Mouse (Mus musculus) inflammation-experienced regulatory T-cells, adult 6 months (primary cell): ENCODE data around the gene Anapc13. TPM values are rescaled to one million over a fixed set of nuclear protein-coding genes. Genes with fewer than 3 reads are reported as not detected.

Source experiments
- ATAC-seq: one replicate; pipeline ENCODE4 v1.8.0; 2017
- polyA plus RNA-seq, 3 experiments: library from polyadenylated mRNA; unstranded; fragments of 100-300 nt; shearing (Covaris generic); gene quantifications; one replicate each; pipeline ENCODE4 v1.2.1; 2017

The Anapc13 gene
- 100 to 1,000 TPM; 106 to 147 (median 129) TPM for polyA plus RNA-seq

GRCm38 (mm10) chr9:102625983-102626838 is at the start of gene Anapc13, which contains the start of gene Cep63:
Gene Anapc13, plus strand, starts transcription at chr9:102626296.
Gene Cep63, minus strand, starts transcription at chr9:102626534.
- ATAC-seq, result peak; percentile 84

- ATAC-seq, result peak; percentile 82
These were observed 48.6 kb upstream of the Anapc13 start for GRCm38 (mm10) chr9:102577480-102577879.

GRCm38 (mm10) chr9:102581921-102582469 is 44.1 kb upstream of the Anapc13 start:
- no peak for ATAC-seq

- ATAC-seq, result peak; percentile 38
These were observed 38.7 kb upstream of the Anapc13 start for GRCm38 (mm10) chr9:102587347-102587746.

GRCm38 (mm10) chr9:102594667-102595393 is 31.3 kb upstream of the Anapc13 start:
- no peak for ATAC-seq

GRCm38 (mm10) chr9:102595662-102596436 is 30.2 kb upstream of the Anapc13 start:
- ATAC-seq, result no peak

GRCm38 (mm10) chr9:102601187-102601586 is 24.9 kb upstream of the Anapc13 start:
- ATAC-seq, result no peak

- ATAC-seq, result no peak
These were observed 24.4 kb upstream of the Anapc13 start for GRCm38 (mm10) chr9:102601666-102602065.

GRCm38 (mm10) chr9:102605162-102605561 is 20.9 kb upstream of the Anapc13 start:
- ATAC-seq, result no peak

- ATAC-seq, result no peak
These were observed 18.6 kb upstream of the Anapc13 start for GRCm38 (mm10) chr9:102607471-102607870.

- ATAC-seq, result no peak
These were observed 16.9 kb upstream of the Anapc13 start for GRCm38 (mm10) chr9:102609221-102609620.

GRCm38 (mm10) chr9:102615071-102615470 is 11.0 kb upstream of the Anapc13 start:
- no peak for ATAC-seq

- peak; percentile 14 for ATAC-seq
These were observed 9.8 kb upstream of the Anapc13 start for GRCm38 (mm10) chr9:102616267-102616666.

- no peak for ATAC-seq
These were observed 4.7 kb upstream of the Anapc13 start for GRCm38 (mm10) chr9:102621385-102621784.

- peak; percentile 23 for ATAC-seq
These were observed 3.8 kb upstream of the Anapc13 start for GRCm38 (mm10) chr9:102622192-102622857.

GRCm38 (mm10) chr9:102622876-102623275 is 3.2 kb upstream of the Anapc13 start:
- ATAC-seq, result no peak

GRCm38 (mm10) chr9:102623581-102623980 is 2.5 kb upstream of the Anapc13 start:
- no peak for ATAC-seq

- ATAC-seq, result peak; percentile 14
These were observed 604 bp upstream of the Anapc13 start for GRCm38 (mm10) chr9:102625401-102625982.

- peak; percentile 30 for ATAC-seq
These were observed 736 bp downstream of the Anapc13 start for GRCm38 (mm10) chr9:102626839-102627225.

GRCm38 (mm10) chr9:102627442-102627841 is 1.3 kb downstream of the Anapc13 start:
- ATAC-seq, result no peak

GRCm38 (mm10) chr9:102629052-102629451 is 3.0 kb downstream of the Anapc13 start:
- ATAC-seq, result no peak
